Comparison of ENCODE assay signal across 15 mouse cellular contexts in genomic region chr10:37286305-37286704, GRCm38 (mm10).
"Had no signal": no experiment of that assay in that cellular context is flagged by ENCODE, and none has a peak within 500 bp of the region (broad histone marks: within the 10 kb centered on the region; RNA-seq: fewer than 3 reads in every experiment).

No protein-coding gene starts in this region.

- H3K4me2 ChIP-seq: hindbrain, embryonic 15.5 days; limb, embryonic 15.5 days; liver, embryonic 13.5 days; neural tube, embryonic 13.5 days had no signal

- H3K27ac ChIP-seq: hindbrain, embryonic 15.5 days; limb, embryonic 15.5 days; liver, embryonic 13.5 days; midbrain, embryonic 10.5 days; neural tube, embryonic 13.5 days had no signal

- H3K4me1 ChIP-seq: hindbrain, embryonic 15.5 days; limb, embryonic 15.5 days; midbrain, embryonic 10.5 days; neural tube, embryonic 13.5 days had no signal

- H3K27me3 ChIP-seq: hindbrain, embryonic 15.5 days; limb, embryonic 15.5 days; liver, embryonic 13.5 days; neural tube, embryonic 13.5 days had no signal

- H3K9ac ChIP-seq: hindbrain, embryonic 15.5 days; limb, embryonic 15.5 days; liver, embryonic 13.5 days; neural tube, embryonic 13.5 days had no signal

- H3K9me3 ChIP-seq: hindbrain, embryonic 15.5 days; limb, embryonic 15.5 days; liver, embryonic 13.5 days; midbrain, embryonic 10.5 days; neural tube, embryonic 13.5 days had no signal

- H3K36me3 ChIP-seq: hindbrain, embryonic 15.5 days; limb, embryonic 15.5 days; liver, embryonic 13.5 days; midbrain, embryonic 10.5 days; neural tube, embryonic 13.5 days had no signal

- ATAC-seq: intestine, embryonic 16.5 days; midbrain, embryonic 16.5 days had no signal

- H3K4me3 ChIP-seq: hindbrain, embryonic 15.5 days; limb, embryonic 15.5 days; liver, embryonic 13.5 days; midbrain, embryonic 10.5 days; neural tube, embryonic 13.5 days had no signal

- DNase-seq: layer of hippocampus, adult 9-11 months; layer of hippocampus, postnatal 36 days; liver, embryonic 13.5 days; lung, adult 18-20 months; retina, postnatal 1 day; right cerebral cortex, postnatal 4 days; spleen, adult 18-20 months; thymus, adult 18-20 months; thymus, postnatal 25 days had no signal
